Mouse (Mus musculus) frontal cortex, postnatal 36 days (tissue): ENCODE data around the gene 4933425L06Rik.

ENCODE experiments used
- DNase-seq, 2 experiments: peaks; one replicate each; pipeline ENCODE4 v3.0.0; 2022; ENCODE audit warnings: low spot score in 2 of 2

4933425L06Rik gene

GRCm38 (mm10) chr13:105081862-105082261 is at the start of gene 4933425L06Rik:
4933425L06Rik (plus strand) TSS chr13:105082122.
- no peak for DNase-seq

DNA sequence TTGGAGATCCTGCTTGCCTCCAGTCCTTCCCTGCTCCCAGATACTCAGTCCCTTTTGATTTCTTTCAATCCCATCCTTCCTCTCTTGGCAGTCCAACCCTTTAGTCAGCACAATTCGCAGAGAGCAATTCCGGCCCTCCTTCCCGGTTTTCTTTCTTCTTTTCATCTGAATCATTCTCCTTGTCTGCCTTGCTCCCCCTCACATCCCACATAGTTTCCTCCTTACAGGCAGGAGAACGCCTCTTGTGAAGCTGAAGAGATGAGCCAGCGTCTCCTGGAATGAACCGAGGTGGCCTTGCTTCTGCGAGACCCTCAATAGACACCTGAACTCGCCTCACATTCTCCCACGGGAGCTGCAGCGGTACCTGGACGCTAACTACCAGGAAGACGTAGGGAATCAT is 44.1 kb upstream of the 4933425L06Rik start:
- peak; percentile 51 to 67 for DNase-seq

GRCm38 (mm10) chr13:105038334-105038733 is 43.6 kb upstream of the 4933425L06Rik start:
- DNase-seq, result no peak

- no peak for DNase-seq
Observed at GRCm38 (mm10) chr13:105043882-105044281, 38.0 kb upstream of the 4933425L06Rik start.

DNA sequence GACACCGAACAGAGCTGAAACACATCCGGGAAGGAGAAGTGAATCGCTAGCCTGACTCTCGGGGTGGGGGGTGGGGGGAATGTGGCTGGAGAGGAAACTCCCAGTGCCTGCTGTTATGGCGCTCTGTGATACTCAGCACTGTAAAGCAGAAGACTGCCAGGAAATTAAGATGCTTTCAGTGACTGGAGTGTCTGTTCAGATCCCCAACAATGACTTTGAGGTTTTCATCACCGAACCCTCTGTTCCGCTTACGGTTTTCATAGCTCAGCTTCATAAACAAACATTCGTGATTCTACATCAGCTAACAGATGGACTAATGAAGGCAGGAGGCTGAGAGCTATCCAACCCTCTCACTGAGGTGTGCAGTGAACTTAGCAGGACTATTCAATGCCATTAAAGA is 34.5 kb upstream of the 4933425L06Rik start:
- no peak for DNase-seq

GRCm38 (mm10) chr13:105048662-105049061 is 33.3 kb upstream of the 4933425L06Rik start:
- DNase-seq, result no peak

- DNase-seq, result no peak
Observed at GRCm38 (mm10) chr13:105051432-105051831, 30.5 kb upstream of the 4933425L06Rik start.

GRCm38 (mm10) chr13:105053618-105054017 is 28.3 kb upstream of the 4933425L06Rik start:
- DNase-seq, result peak in 1 of 2 experiments; percentile 59

DNA sequence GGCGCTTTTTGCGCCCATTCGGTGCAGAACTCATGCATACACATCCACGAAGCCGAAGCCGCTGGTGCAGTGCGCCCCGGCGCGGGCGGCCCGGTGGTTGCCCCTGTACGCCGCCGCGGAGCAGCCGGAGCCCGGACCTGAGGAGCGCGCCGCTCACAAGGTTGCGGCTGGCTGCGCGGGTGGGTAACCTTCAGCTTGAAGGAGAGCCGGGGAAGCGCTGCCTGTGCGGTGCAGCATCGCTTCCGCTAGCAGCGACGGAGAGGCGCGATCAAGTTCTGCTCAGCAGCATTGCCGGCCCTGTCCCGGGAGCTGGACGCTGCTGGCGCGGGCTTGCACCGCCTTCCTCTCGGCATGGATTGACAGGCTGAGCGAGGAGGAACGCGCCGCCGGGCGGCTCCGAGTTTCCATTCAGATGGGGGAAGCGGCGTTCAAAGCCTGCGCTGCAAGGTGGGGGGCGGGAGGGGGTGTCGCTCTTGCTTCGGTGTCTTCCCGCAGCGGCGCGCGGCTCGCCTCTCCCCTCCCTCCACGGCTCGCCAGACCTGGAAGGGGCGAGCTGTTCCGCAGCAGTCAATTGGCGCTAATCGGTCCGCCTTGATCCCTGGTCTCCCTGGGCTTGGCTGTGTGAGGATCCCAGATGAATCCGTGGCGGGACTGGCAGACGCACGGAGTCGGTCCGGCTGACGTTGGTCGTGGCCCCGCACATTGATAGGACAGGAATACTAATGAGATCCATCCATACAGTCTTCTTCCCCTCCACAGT is 27.6 kb upstream of the 4933425L06Rik start, which contains the start of gene Rgs7bp:
TSS of gene Rgs7bp (minus strand) at position 750 of the 760 bp plus-strand sequence.
- peak; percentile 81 to 87 for DNase-seq

GRCm38 (mm10) chr13:105054941-105055309 is 27.0 kb upstream of the 4933425L06Rik start:
- DNase-seq, result no peak

DNA sequence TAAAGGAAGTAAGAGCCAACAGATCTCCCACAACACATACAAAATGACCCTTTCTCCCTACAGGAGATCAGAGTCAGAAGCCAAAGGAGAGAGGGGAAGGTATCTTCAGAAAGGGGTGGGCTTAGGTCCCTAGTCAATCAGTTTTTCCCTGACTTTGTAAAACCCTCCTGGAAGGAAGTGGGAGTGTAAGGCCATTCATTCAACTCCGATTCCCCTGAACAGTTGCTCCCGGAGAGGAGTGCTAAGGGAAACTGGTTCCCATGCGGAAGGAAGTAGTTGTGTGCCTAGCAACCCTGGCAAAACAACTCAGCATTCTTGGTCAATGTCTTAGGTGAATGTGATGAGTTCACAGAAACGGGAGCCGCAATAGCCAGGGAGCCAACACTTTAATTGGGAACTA is 26.5 kb upstream of the 4933425L06Rik start:
- DNase-seq, result no peak

- DNase-seq, result no peak
Observed at GRCm38 (mm10) chr13:105066119-105066518, 15.8 kb upstream of the 4933425L06Rik start.

GRCm38 (mm10) chr13:105066890-105067845 is 14.8 kb upstream of the 4933425L06Rik start:
- DNase-seq, result no peak

GRCm38 (mm10) chr13:105089276-105089675 is 7.4 kb downstream of the 4933425L06Rik start:
- no peak for DNase-seq

- no peak for DNase-seq
Observed at GRCm38 (mm10) chr13:105096316-105096715, 14.4 kb downstream of the 4933425L06Rik start.

DNA sequence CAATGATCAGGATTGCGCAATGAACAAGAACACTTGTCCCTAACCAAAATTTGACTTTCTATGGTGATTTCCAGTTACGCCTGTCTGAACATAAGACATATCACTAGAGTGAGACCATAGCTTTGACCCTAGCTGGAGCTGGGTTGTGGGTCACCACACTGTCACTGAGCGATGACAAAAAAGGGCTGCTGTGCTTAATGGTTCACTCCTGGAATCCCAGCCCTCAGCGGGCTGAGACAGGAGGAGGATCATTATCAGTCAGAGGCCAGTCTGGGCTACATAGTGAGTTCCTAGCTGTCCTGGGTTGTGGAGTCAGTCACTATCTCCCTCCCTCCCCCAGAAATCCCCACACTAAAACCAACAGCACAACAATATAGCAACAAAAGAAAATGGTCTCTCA is 18.8 kb downstream of the 4933425L06Rik start:
- DNase-seq, result no peak

GRCm38 (mm10) chr13:105104385-105104784 is 22.5 kb downstream of the 4933425L06Rik start:
- no peak for DNase-seq

GRCm38 (mm10) chr13:105111599-105111998 is 29.7 kb downstream of the 4933425L06Rik start:
- no peak for DNase-seq

- DNase-seq, result no peak
Observed at GRCm38 (mm10) chr13:105121617-105122016, 39.7 kb downstream of the 4933425L06Rik start.

- DNase-seq, result no peak
Observed at GRCm38 (mm10) chr13:105122092-105122491, 40.2 kb downstream of the 4933425L06Rik start.

- no peak for DNase-seq
Observed at GRCm38 (mm10) chr13:105130080-105130479, 48.2 kb downstream of the 4933425L06Rik start.

GRCm38 (mm10) chr13:105132370-105132769 is 50.4 kb downstream of the 4933425L06Rik start:
- DNase-seq, result no peak
